Mouse (Mus musculus) left cerebral cortex, adult 18-20 months (tissue): ENCODE data around the gene Glrx. TPM values are rescaled to one million over a fixed set of nuclear protein-coding genes. Genes with fewer than 3 reads are reported as not detected.
"Not testable (repeated sequence)": the region's sequence is repeated elsewhere in the genome, so short reads cannot be mapped to it uniquely, and the experiment has no call there.

Source experiments
- DNase-seq, 2 experiments: peaks; one replicate each; pipeline ENCODE4 v3.0.0; 2021 to 2022; ENCODE audit warnings: low spot score in 2 of 2, mixed read lengths in 1 of 2
- long read RNA-seq, 2 experiments: library from polyadenylated mRNA; stranded (forward); transcript quantifications; one replicate each; pipeline ENCODE4 v2.0.0; 2021
- total RNA-seq, 2 experiments: library from RNA; stranded (reverse); gene quantifications; 2 replicates each; pipeline ENCODE4 v1.2.3; 2021

Gene Glrx
- total RNA-seq = 10 to 100 TPM; 48.1 to 55.5 TPM
- long read RNA-seq, experiment 1, transcript Glrx-201 (3 exons, 1,345 nt) = major isoform, 73 of 79 reads
- long read RNA-seq, experiment 1, partial matches to known transcripts = 1 of 79 reads
- long read RNA-seq, experiment 1, other reads (novel, unspliced or antisense) = 5 of 79 reads
- long read RNA-seq, experiment 2, transcript Glrx-201 (3 exons, 1,345 nt) = major isoform, 58 of 64 reads
- long read RNA-seq, experiment 2, partial matches to known transcripts = 1 of 64 reads
- long read RNA-seq, experiment 2, other reads (novel, unspliced or antisense) = 4 of 64 reads

GRCm38 (mm10) chr13:75839719-75840481 lies at the start of gene Glrx:
Gene Glrx, plus strand, starts transcription at chr13:75839868.
- peak; percentile 73 to 85 for DNase-seq

- DNase-seq = no peak
Observed at GRCm38 (mm10) chr13:75790550-75791205, 49.0 kb upstream of the Glrx start.

GRCm38 (mm10) chr13:75793863-75794629 lies 45.6 kb upstream of the Glrx start:
- DNase-seq = no peak

- peak; percentile 95 for DNase-seq
Observed at GRCm38 (mm10) chr13:75797369-75798141, 42.1 kb upstream of the Glrx start.

GRCm38 (mm10) chr13:75798413-75799302 lies 41.0 kb upstream of the Glrx start:
- no peak for DNase-seq

- DNase-seq = no peak
Observed at GRCm38 (mm10) chr13:75799421-75799820, 40.2 kb upstream of the Glrx start.

- DNase-seq = no peak
Observed at GRCm38 (mm10) chr13:75807969-75808368, 31.7 kb upstream of the Glrx start.

GRCm38 (mm10) chr13:75809957-75810356 lies 29.7 kb upstream of the Glrx start:
- no peak for DNase-seq

- no peak for DNase-seq
Observed at GRCm38 (mm10) chr13:75817183-75817582, 22.5 kb upstream of the Glrx start.

GRCm38 (mm10) chr13:75818486-75818885 lies 21.2 kb upstream of the Glrx start:
- no peak for DNase-seq

GRCm38 (mm10) chr13:75818945-75819706 lies 20.5 kb upstream of the Glrx start:
- DNase-seq = no peak

GRCm38 (mm10) chr13:75819898-75820297 lies 19.8 kb upstream of the Glrx start:
- no peak for DNase-seq

- DNase-seq = not testable (repeated sequence)
Observed at GRCm38 (mm10) chr13:75822366-75822765, 17.3 kb upstream of the Glrx start.

- no peak for DNase-seq
Observed at GRCm38 (mm10) chr13:75823201-75823600, 16.5 kb upstream of the Glrx start.

- DNase-seq = no peak
Observed at GRCm38 (mm10) chr13:75824611-75825319, 14.9 kb upstream of the Glrx start.

- no peak for DNase-seq
Observed at GRCm38 (mm10) chr13:75825388-75825787, 14.3 kb upstream of the Glrx start.

- no peak for DNase-seq
Observed at GRCm38 (mm10) chr13:75830708-75831107, 9.0 kb upstream of the Glrx start.

GRCm38 (mm10) chr13:75831710-75832109 lies 8.0 kb upstream of the Glrx start:
- no peak for DNase-seq
